Mouse (Mus musculus) macrophage (primary cell): ENCODE measurements around the gene Fxyd5. TPM values are rescaled to one million over a fixed set of nuclear protein-coding genes. Genes with fewer than 3 reads are reported as not detected.
A peak's percentile ranks its signal among the peaks of the same experiment; 100 is the strongest.

Experiments used
- H3K27ac ChIP-seq: fragments of 350-480 bp; formaldehyde crosslinking; 2 replicates; pipeline ENCODE4 v1.9.0; 2021
- H3K36me3 ChIP-seq: fragments of 350-480 bp; formaldehyde crosslinking; 2 replicates; pipeline ENCODE4 v1.9.0; 2021; ENCODE audit errors: inconsistent target
- H3K4me3 ChIP-seq: fragments of 350-480 bp; formaldehyde crosslinking; 2 replicates; pipeline ENCODE4 v1.9.0; 2021; ENCODE audit errors: inconsistent target
- H3K79me2 ChIP-seq: fragments of 350-480 bp; formaldehyde crosslinking; 2 replicates; pipeline ENCODE4 v1.9.0; 2021; ENCODE audit errors: inconsistent target
- WGBS: methylation state at CpG from one replicate; pipeline ENCODE4 v1.1.7; 2026; ENCODE audit warnings: inconsistent platforms; ENCODE audit not compliant: missing documents; 5-methylcytosine and 5-hydroxymethylcytosine counted together
- polyA plus RNA-seq: library from polyadenylated mRNA; stranded (reverse); fragments of 250-400 nt; gene quantifications from 3 replicates; pipeline ENCODE4 v1.2.4, GENCODE M21; 2018; ENCODE audit warnings: inconsistent platforms

Gene Fxyd5
- polyA plus RNA-seq, 1 experiment from 2014 or later, result 1,499 TPM

DNA sequence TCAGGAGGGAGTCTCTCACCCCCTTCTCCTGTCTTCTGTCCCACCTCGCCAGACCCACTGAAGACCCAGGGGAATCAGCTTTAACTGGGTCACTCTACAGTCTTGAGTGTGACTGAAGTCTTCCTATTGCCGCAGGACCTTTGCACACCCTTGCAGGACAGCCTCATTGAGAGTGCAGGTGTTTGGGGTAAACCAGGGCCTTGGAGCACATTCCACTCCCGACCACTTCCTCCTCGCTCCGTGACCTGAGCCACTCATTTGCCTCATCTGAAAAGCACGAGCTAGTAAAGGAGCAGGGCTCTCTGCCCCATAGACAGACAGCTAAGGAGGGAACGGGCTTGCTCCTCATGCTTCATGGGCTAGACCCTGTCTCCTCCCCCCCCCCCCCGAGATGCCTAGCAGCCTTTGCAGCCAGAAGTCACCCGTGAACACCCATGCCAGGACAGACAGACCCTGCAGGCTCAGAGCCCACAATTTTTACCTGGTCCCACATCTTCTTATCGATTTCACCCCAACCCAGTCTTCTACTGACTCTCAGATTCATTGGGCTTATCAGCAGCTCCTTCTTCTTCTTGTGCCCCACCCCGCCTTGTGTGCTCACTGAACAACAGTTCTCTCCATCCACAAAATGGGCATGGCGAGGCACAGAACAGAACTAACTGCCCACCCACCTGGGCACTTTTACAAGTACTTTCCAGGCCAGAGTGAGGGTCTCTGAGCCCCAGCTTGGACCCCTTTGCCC lies 1.8 kb downstream of the Fxyd5 start:
- peak overlapping the region; percentile 83 for H3K4me3 ChIP-seq
- peaks cover 16% of the 10 kb centered on the region; the same call in 1 of the 2 replicates for H3K36me3 ChIP-seq
- peak overlapping the region; percentile 90 for H3K27ac ChIP-seq
- 57% methylated on average over 12 of the region's 12 CpGs for WGBS
- H3K79me2 ChIP-seq, result peaks cover 59% of the 10 kb centered on the region

DNA sequence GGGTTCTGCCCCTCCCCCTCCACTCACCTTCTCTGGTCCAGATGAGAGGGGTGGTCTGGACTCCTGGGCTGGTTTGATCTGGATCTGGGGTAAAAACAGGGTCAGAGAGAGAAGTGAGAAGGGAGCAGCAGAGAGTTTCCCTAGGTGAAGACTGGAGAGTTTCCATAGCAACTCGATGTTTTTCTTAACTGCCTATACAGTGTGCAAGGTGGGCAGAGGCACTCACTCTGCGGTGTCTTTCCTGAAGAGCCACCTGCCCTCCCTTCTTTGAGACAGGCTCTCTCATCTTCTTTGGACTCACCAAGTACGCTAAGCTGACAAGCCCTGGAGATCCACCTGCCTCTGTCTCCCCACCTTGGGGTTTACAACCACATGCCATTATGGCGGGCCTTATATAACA lies 3.3 kb downstream of the Fxyd5 start:
- Histone ChIP-seq H3K27ac (no peak overlapping the region), H3K79me2 (peaks cover 59% of the 10 kb centered on the region), H3K36me3 (peaks cover 21% of the 10 kb centered on the region; the same call in 1 of the 2 replicates), H3K4me3 (no peak overlapping the region)
- 97% methylated on average over 4 of the region's 4 CpGs for WGBS

DNA sequence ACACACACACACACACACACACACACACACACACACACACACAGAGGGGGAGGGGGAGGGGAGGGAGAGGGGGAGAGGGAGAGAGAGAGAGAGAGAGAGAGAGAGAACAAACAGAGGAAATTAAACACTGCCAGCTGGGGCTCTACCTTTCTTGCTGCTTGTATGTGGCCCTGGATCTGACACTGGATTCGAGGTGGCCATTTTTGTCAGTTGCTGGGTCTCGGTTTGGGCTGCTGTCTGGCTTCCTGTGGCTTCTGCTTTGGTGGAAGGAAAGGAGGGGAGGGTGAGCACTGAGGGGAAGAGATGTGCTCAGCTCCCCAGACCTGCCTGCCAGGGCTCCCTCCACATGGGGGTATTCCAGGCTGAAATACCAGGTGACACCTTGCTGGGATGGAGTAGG lies 4.6 kb downstream of the Fxyd5 start:
- H3K27ac ChIP-seq, result peak overlapping the region; percentile 52
- H3K36me3 ChIP-seq, result peaks cover 21% of the 10 kb centered on the region; the same call in 1 of the 2 replicates
- peaks cover 59% of the 10 kb centered on the region for H3K79me2 ChIP-seq
- H3K4me3 ChIP-seq, result peak overlapping the region; percentile 4; the same call in 1 of the 2 replicates
- WGBS, result 7% methylated on average over 2 of the region's 2 CpGs

GRCm38 (mm10) chr7:31036917-31037316 lies 5.4 kb downstream of the Fxyd5 start:
- H3K27ac ChIP-seq, result peak overlapping the region; percentile 52
- 50% methylated on average over 7 of the region's 7 CpGs for WGBS
- peak overlapping the region; percentile 4; the same call in 1 of the 2 replicates for H3K4me3 ChIP-seq
- peaks cover 21% of the 10 kb centered on the region; the same call in 1 of the 2 replicates for H3K36me3 ChIP-seq
- H3K79me2 ChIP-seq, result peaks cover 55% of the 10 kb centered on the region

GRCm38 (mm10) chr7:31035291-31035690 lies 7.0 kb downstream of the Fxyd5 start:
- Histone ChIP-seq H3K27ac (peak overlapping the region; percentile 83; the same call in 1 of the 2 replicates), H3K36me3 (peaks cover 21% of the 10 kb centered on the region; the same call in 1 of the 2 replicates), H3K4me3 (no peak overlapping the region), H3K79me2 (peaks cover 39% of the 10 kb centered on the region)
- 87% methylated on average over 11 of the region's 11 CpGs for WGBS

DNA sequence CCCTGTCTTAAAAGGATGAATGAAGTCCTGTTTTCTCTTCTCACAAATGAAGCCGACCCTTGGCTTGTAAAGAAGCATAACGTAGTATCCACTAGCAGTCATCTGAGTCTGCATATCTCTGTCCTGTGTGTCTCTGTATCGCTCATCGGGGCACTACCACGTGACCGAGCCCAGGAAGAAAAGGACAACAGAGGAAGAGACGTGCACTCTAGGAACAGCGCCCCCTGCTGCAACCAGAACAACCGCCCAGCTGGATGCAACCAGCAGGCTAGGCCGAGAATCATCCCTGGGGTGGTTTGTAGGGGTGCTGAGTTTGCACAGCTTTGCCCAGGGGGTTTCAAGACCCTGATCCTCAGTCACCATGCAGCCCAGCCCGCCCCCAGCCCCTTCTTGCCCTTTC lies 7.5 kb downstream of the Fxyd5 start:
- H3K4me3 ChIP-seq, result no peak overlapping the region
- WGBS, result 54% methylated on average over 11 of the region's 11 CpGs
- H3K79me2 ChIP-seq, result peaks cover 34% of the 10 kb centered on the region
- H3K36me3 ChIP-seq, result peaks cover 21% of the 10 kb centered on the region; the same call in 1 of the 2 replicates
- H3K27ac ChIP-seq, result peak overlapping the region; percentile 83

DNA sequence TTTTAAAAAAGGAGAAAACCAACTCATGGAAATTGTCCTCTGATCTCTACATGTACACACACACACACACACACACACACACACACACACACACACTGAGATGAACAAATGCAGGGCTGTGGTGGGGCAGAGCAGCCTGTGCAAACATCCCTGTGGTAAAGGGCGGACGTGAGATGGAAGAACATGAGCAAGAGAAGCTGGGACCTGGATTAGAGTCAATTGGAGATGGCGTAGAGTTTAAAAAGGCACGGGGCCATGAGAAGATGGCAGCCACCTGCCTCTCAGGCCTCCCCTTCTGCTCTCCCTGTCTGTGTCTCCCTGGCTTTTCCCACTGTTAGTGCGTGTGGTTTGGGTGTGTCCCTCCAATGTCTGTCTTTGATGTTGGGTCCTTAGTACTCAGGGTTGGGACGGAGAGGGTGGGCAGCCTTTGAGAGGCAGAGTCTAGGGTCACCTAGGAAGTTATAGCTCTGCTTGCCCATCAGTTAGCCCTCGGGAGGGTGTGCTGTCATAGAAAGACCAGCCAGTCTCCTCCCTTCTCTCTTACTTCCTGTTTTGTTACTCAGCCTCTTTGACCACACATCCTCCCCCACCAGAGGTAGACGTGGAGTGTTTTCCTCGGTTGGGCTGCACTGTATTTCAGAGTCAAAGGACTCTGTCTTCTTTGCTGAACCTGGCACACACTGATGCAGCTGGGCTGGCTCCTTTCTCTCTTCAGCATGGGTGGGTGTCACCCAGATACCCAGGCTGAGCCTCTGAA lies 8.7 kb downstream of the Fxyd5 start:
- peaks cover 11% of the 10 kb centered on the region; the same call in 1 of the 2 replicates for H3K36me3 ChIP-seq
- WGBS, result 27% methylated on average over 9 of the region's 9 CpGs
- peak overlapping the region; percentile 83 for H3K27ac ChIP-seq
- H3K4me3 ChIP-seq, result no peak overlapping the region
- H3K79me2 ChIP-seq, result peaks cover 22% of the 10 kb centered on the region

DNA sequence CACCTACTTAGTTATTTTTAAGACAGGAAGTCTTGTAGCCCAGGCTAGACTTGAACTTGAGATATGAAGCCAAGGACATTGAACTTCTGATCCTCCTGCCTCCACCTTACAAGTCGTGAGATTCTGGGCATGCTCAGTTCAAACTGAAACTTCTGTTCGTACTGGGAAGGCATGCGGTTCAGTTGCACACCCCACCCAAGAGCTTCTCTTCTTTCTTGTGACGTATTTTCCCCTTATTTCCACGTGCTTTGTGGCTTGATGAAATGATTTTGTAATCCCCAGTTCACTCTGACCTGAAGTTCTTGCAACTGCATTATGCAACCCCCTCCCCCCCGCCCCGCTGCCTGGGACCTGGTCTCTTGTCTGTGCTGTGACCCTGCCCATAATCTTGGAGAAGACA lies 10.6 kb downstream of the Fxyd5 start:
- H3K36me3 ChIP-seq, result peaks cover 10% of the 10 kb centered on the region; the same call in 1 of the 2 replicates
- WGBS, result 0% methylated on average over 5 of the region's 7 CpGs
- H3K79me2 ChIP-seq, result peaks cover 11% of the 10 kb centered on the region; the same call in 1 of the 2 replicates
- peak overlapping the region; percentile 83 for H3K27ac ChIP-seq
- no peak overlapping the region for H3K4me3 ChIP-seq

- WGBS, result 90% methylated on average over 2 of the region's 2 CpGs
- Histone ChIP-seq H3K79me2 (0 out of 2 replicates have a peak, but pooled peaks cover under 1% of the 10 kb centered on the region), H3K4me3 (no peak overlapping the region), H3K36me3 (peaks cover 7% of the 10 kb centered on the region; the same call in 1 of the 2 replicates), H3K27ac (no peak overlapping the region)
Observed at GRCm38 (mm10) chr7:31030717-31031116, 11.6 kb downstream of the Fxyd5 start.

GRCm38 (mm10) chr7:31028609-31029008 lies 13.7 kb downstream of the Fxyd5 start:
- 77% methylated on average over 8 of the region's 8 CpGs for WGBS
- H3K4me3 ChIP-seq, result no peak overlapping the region
- H3K36me3 ChIP-seq, result no peaks in the 10 kb centered on the region
- H3K27ac ChIP-seq, result no peak overlapping the region
- no peaks in the 10 kb centered on the region for H3K79me2 ChIP-seq

DNA sequence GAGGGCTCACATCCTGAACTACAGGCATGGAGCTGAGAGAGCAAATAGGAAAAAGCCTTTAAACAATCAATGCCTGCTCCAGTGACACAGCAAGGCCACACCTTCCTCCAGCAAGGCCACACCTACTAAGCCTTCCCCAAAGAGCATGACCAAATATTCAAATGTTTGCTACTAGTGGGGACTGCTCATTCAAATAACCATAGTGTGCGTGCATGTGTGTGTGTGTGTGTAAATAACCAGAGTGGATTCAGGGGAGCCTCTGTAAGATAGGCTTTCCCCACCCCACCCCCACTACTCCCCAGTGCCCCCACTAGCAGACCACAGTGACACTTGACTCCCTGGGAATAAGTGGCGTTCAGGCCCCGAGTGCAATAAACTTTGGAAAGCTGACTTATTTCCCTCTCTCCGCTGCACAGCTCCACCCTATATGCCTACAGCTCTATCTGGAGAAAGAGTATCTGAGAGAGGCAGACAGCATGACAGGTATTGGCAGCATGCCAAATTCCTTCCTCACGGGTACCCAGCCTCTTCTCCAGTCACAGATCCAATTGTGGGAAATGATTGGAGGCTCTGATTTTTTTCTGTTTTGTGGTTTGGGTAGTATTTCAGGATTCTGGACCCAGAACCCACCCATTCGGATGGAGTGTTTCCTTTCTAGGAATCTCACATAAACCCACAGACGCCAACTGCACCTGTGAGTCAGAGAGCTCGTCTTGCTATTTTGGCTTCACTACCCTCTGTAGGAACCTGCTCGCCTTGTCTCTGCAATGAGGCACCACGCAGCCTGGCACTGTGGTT lies 25.0 kb downstream of the Fxyd5 start:
- WGBS, result 85% methylated on average over 8 of the region's 10 CpGs

GRCm38 (mm10) chr7:31012971-31013370 lies 29.3 kb downstream of the Fxyd5 start:
- H3K4me3 ChIP-seq, result no peak overlapping the region

More for the DNA sequence above, 25.0 kb downstream of the Fxyd5 start:
- Histone ChIP-seq H3K36me3 (no peaks in the 10 kb centered on the region), H3K79me2 (no peaks in the 10 kb centered on the region), H3K27ac (no peak overlapping the region), H3K4me3 (no peak overlapping the region)

GRCm38 (mm10) chr7:31008889-31009288 lies 33.4 kb downstream of the Fxyd5 start:
- 58% methylated on average over 3 of the region's 3 CpGs for WGBS
- H3K27ac ChIP-seq, result peak overlapping the region; percentile 86
- H3K4me3 ChIP-seq, result no peak overlapping the region
- no peaks in the 10 kb centered on the region for H3K36me3 ChIP-seq
- no peaks in the 10 kb centered on the region for H3K79me2 ChIP-seq

More at GRCm38 (mm10) chr7:31012971-31013370, 29.3 kb downstream of the Fxyd5 start:
- Histone ChIP-seq H3K36me3 (no peaks in the 10 kb centered on the region), H3K79me2 (no peaks in the 10 kb centered on the region), H3K27ac (no peak overlapping the region)
- WGBS, result 90% methylated on average over 5 of the region's 5 CpGs

DNA sequence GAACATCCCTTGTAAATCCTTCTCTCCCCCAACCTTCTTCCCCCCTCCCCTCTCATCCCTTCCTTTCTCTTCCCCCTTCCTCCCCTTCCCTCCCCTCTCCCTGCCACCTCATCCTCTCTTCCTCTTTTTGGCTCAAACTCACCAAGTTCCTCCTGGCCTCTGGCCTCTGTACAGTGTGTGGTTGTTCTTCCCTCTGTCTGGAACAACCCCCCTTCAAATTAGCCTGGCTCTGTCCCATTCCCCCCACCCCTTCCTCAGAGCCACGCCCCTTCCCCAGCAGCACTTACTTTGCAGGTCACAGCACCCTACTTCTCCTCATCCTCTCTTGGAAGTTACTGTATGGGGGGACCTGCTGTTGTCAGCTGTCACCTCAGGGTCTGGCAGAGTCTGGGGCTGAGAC lies 34.1 kb downstream of the Fxyd5 start:
- 0% methylated on average over 1 of the region's 1 CpGs for WGBS
- Histone ChIP-seq H3K36me3 (no peaks in the 10 kb centered on the region), H3K79me2 (no peaks in the 10 kb centered on the region), H3K4me3 (no peak overlapping the region), H3K27ac (peak overlapping the region; percentile 86)
